Mouse (Mus musculus): ENCODE measurements around the gene Adap1.

The Adap1 gene

DNA sequence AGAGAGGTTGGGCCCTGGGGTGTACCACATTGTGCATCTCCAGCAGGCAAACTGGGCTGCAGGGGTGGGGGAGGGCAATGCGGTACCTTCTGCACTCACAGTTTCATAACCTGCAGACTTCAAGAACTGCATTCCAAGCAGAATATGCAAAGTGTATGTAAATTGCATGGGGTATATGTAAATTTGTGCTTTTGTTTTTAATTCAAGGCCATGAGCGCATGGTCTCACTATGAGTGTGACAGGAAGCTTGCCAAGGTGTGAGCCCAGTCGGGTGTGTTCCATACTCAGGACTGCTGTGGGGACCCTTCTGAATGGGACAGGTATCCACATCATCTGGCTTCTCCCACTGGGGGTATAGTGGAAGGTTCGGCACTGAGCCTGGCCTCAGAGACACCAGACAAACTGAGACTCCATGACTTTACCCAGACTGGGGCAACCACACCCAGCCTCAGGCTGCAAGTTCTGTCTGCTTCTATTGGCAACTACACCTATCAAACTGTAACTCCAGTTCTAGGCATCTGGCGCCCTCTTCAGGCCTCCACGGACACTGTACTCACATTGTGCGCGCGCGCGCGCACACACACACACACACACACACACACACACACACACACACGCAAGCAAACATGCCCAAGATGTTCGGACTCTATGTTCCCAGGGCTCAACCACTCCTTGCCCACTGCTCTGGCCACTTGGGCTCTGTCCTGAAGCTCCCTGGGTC, 41.8 kb downstream of the Adap1 start:
- no peak for DNase-seq

GRCm38 (mm10) chr5:139282191-139282590, 43.2 kb downstream of the Adap1 start:
- peak; percentile 82 for DNase-seq

DNA sequence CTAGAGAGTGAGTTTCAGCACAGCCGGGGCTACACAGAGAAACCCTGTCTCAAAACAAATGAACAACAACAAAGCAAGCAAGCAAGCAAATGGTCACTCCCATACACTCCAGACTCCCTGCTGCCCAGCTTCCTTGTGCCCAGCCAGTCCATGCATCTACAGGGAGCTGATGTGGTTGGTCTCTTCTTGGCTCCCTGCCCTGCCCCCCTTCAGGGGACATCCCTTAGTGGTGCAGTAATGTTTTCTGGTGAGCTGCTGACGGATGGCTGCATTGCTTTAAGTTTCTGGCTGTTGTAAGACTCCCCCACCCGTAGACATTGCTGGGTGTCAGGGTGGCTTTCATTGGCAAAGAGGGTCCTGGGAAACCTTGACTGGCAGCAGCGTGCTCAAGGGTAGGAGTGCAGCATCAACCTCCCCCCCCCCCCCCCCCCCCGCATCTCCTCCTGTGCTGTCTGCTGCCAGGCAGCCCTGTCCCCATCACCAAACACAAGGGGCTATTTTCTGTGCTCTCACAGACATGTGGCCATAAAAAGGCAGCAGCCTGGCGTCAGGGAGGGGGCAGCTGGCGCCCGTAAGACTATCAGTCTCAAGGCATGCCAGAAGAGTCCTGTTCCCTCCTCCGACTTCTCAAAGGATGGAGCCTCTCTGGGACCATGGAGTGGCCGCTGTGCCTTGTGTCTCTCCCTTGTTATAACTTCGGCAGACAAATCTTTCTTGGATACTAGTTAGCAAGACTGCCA, 43.9 kb downstream of the Adap1 start:
- DNase-seq, result no peak

DNA sequence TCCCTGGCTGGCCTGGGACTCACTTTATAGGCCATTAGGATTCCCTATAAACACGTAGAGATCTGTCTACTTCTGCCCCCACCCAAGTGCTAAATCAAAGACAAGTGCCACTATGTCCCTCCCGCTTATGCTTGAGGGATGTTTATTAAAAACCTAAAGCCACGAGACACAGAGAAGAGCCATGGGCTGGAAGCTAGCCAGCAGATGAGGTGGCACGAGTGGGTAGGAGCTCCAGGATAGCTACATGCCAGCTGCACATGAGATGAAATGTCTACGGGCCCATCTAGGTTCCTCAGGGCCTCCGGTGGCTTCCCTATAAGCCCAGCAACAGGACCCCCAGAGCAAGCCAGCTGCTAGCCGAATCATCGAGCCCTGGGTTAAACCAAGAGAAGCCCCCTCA, 48.1 kb downstream of the Adap1 start:
- DNase-seq, result no peak

DNA sequence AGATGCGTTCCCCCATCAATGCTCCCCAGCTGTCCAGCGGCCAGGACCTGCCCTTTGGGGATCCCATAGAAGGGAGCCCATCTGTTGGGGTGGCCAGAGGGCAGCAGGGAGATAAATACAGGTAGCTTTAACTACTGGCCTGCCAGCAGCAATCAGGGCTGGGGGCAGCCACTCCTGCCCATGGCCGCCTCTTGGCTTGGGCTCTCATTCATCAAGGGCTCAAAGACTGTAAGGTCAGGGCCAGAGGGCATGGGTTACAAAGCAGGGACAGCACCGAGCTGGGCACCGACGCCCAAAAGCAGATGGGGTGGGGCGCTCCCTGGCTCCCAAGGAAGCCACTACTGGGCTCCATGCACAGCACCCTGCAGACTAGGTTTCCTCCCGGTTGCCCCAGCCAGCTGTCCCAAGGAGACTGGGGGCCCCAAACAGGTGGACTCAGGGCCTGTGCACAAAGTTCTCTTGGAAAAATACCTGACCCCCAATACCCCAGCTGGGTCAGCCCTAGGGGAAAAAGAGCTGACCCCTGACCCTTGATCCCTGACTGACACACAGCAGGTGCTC, 53.3 kb downstream of the Adap1 start:
- no peak for DNase-seq

DNA sequence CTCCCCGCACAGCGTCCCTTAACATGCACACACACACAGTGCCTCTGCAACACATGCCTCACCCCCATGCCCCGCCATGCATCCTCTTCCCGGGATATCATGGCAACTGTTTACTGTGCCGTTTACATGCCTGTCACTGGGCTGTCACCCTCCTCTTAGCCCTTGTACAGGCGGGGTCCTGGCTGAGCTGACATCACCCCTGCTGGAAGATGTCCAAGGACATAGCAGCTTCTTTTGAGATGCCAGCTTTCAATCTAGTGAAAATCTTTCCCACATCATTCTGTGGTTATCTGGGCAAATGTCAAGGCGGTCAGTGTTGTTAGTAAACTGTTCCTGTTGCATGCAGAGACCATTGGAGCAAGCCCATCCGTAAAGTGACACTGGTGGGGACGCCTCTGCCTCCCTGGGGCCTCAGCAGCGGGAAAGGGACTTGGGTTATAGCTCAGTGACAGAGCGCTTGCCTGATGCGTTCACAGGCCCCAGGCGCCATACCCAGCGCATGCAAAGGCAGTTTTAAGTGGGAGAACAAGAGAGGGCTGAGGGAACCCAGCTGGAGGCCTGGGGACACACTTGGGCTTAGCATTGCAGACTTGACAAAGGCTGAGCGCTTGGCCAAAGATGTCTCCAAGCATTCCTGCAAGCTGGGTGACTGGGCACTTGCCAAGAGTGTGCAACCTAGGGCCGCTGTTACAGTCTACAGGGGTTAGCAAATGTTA, 54.5 kb downstream of the Adap1 start:
- no peak for DNase-seq

DNA sequence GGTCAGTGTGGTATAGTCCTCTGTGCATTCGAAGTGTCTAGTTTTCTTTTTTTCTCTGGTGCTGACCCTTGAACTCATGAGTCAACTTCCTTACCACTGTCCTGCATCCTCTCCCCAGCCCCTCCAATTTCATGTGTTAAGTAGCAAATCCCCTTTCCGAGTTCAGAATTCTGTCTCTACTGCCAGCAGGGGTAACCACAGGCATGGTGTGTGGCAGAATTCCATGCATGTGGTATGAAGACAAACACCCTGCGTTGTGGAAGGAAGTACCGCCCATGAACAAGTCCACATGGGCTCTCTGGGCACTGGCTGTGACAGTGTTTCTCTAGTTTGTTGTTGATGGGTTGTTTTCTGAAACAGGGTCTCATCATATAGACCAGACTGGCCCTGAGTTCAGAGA, 57.8 kb downstream of the Adap1 start:
- no peak for DNase-seq

- DNase-seq, result no peak
Observed at GRCm38 (mm10) chr5:139261403-139261802, 64.0 kb downstream of the Adap1 start.

DNA sequence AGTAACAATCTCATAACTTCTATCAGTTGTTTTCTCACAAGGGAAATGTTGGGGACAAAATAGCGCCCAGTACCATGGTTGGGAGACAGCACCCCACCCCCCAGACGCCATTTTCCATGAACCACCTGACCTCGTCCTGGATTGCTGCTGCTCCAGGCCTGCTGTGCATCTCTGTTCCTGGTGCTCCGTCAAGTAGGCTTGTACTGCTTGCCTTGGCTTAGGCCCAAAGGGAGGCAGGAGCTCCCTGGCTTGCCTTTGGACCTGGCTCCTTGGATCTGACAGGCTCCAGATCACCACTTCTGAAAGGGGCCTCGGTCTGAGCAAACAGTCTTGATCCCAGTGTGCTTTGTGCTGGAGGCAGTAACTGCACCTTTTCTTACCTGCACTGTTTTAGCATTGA, 65.6 kb downstream of the Adap1 start:
- DNase-seq, result no peak

- DNase-seq, result no peak
Observed at GRCm38 (mm10) chr5:139258371-139259035, 66.9 kb downstream of the Adap1 start.

- DNase-seq, result no peak
Observed at GRCm38 (mm10) chr5:139257818-139258217, 67.6 kb downstream of the Adap1 start.

GRCm38 (mm10) chr5:139257265-139257664, 68.2 kb downstream of the Adap1 start:
- DNase-seq, result no peak

DNA sequence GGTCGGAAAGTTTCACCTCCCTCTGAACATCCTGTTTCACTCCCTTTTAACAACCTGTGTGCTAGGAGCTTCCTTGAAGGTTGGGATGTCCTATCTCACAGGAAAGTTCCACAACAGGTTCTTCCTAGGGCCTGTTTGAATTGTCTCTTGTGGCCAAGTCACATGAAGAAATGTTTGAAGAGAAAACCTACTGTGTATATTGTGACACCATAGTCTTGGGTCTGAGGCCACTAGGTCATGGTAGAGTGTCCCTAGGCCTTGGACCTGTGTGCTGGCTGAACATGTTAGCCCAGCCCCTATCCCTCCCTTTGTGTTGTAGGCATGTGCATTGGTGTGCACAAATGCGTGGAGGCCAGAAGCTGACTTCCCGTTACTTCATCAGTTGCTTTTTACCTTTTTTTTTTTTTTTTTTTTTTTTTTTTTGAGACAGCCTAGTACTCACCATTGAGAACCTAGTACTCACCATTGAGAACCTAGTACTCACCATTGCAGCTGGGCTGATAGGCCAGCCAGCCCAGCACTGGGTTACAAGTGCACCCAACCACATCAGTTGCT, 69.1 kb downstream of the Adap1 start:
- no peak for DNase-seq

GRCm38 (mm10) chr5:139255777-139256176, 69.6 kb downstream of the Adap1 start:
- no peak for DNase-seq

- DNase-seq, result no peak
Observed at GRCm38 (mm10) chr5:139254938-139255337, 70.5 kb downstream of the Adap1 start.

GRCm38 (mm10) chr5:139253301-139253741, 72.1 kb downstream of the Adap1 start:
- peak; percentile 48 for DNase-seq

- no peak for DNase-seq
Observed at GRCm38 (mm10) chr5:139252910-139253245, 72.5 kb downstream of the Adap1 start.

- DNase-seq, result peak; percentile 99
Observed at GRCm38 (mm10) chr5:139252081-139252909, 73.1 kb downstream of the Adap1 start, which contains the start of gene Get4. Gene Get4, plus strand, starts transcription at chr5:139252324.

GRCm38 (mm10) chr5:139251736-139252080, 73.7 kb downstream of the Adap1 start:
- DNase-seq, result no peak

DNA sequence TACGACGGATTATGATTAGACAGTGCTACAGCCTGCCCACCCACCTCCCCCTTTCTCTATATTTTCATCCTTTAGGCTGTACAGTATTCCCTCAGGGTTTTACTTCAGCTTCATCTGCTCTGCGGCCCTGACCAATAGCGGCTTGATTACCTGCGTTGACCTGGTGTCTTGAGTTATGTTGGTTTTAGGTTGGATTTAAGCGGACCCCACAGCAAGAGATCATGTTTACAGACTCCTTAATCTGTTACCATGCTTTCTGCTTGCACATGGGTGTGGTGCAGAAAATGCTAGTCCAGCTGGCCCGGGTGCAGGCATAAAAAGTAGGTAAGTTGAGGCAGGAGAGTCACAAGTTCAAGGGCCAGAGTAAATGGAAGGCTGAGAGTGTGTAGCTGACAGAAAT, 74.1 kb downstream of the Adap1 start:
- DNase-seq, result no peak

DNA sequence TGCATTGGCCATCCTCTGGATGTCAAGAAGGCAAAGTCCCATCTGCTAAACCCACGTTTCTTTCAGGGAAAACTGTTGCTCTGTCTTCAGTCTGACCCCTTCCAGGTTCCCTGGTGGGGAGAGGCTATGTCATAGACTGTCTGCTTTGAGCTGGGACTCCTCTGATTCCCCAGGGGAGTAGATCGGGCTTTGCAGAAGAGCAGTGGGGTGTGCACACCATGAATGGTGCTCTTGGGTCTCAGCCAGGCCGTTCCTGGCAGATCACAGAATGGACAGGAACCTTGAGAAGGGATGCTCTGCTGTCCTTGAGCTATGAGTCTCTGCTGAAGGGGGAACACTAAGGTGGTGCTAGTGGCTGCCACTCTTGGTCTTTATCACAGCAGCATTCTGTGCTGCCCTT, 76.6 kb downstream of the Adap1 start:
- no peak for DNase-seq

DNA sequence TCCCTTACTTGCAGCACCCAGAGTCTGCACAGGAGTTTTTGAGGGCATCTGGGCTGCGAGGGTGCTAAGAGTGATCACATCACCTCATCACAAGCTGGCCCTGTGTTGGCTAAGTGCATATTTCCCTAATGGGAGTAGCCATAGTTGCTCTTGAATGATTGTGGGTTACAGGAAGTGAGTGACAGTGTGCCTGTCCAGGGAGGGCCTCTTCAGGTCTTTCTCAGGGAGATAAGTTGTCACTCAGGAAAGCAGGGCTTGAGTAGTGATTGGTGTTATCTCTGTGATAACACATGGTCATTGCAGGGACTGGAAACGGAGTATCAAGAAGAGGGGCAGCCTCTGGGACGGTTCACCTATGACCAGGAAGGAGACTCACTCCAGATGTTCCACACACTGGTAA, 77.7 kb downstream of the Adap1 start:
- DNase-seq, result no peak

Data from cerebellum, adult 11 months (tissue).